Comparison of ENCODE assay signal across 9 mouse cellular contexts in the genomic region with DNA sequence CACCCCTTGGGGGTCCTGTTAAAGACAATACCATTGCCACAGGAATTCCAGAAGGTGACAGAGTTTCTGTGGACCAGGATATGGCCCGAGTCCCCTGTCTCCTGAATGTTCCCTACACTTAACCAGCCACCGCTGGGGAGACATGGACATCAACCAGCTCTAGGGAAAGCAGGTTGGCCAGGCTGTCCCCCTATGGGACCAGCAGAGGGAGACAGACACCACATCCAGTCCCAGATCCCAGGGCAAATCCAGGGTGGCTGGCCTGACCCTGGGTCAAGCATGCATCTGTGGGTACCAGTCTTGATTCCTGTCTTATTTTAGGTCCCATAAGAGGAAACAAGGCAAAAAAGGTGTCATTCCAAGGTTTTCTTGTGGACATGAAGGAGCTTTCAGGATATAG. TPM values are rescaled to one million over a fixed set of nuclear protein-coding genes. Genes with fewer than 3 reads are reported as not detected.
DNase-seq lines count a peak whose midpoint lies in the region; ATAC-seq lines count a peak whose summit lies in the region.
"Had no signal": no experiment of that assay in that cellular context is flagged by ENCODE, and none has a peak within 500 bp of the region (broad histone marks: within the 10 kb centered on the region; RNA-seq: fewer than 3 reads in every experiment).

No protein-coding gene starts in this region.

- no peaks in the 10 kb centered on the region for H3K9me3 ChIP-seq in forebrain, embryonic 14.5 days (replicated peaks; ENCODE audit: control insufficient read depth, low read length)
- H3K9me3 ChIP-seq in hindbrain, embryonic 14.5 days (ENCODE audit: control insufficient read depth, low read length): no peaks in the 10 kb centered on the region
- H3K9me3 ChIP-seq in midbrain, embryonic 14.5 days (ENCODE audit: control insufficient read depth, low read length): no peaks in the 10 kb centered on the region
- H3K9me3 ChIP-seq: embryonic facial prominence, embryonic 15.5 days had no signal

- 3% methylated on average over 2 of the region's 2 CpGs for WGBS in forebrain, embryonic 14.5 days
- 0% methylated on average over 2 of the region's 2 CpGs for WGBS in hindbrain, embryonic 14.5 days
- WGBS in midbrain, embryonic 14.5 days: 0% methylated on average over 2 of the region's 2 CpGs

- DNase-seq in right cerebral cortex, adult 2 months (ENCODE audit: low spot score in 2 of 2): peak; percentile 66 to 72
- DNase-seq in right cerebral cortex, postnatal 14 days: no peak
- DNase-seq in forebrain, embryonic 14.5 days (ENCODE audit: low spot score): peak; percentile 67
- DNase-seq in hindbrain, embryonic 14.5 days (ENCODE audit: low spot score): peak; percentile 57
- DNase-seq in left cerebral cortex, postnatal 4 days: peak; percentile 71
- peak; percentile 76 for DNase-seq in midbrain, embryonic 14.5 days
- peak; percentile 52 to 61 for DNase-seq in thymus, postnatal 36 days

- H3K36me3 ChIP-seq in forebrain, embryonic 14.5 days (ENCODE audit: control insufficient read depth, insufficient read depth, low read length): no peaks in the 10 kb centered on the region
- H3K36me3 ChIP-seq in hindbrain, embryonic 14.5 days (replicated peaks; ENCODE audit: control insufficient read depth, insufficient read depth): no peaks in the 10 kb centered on the region
- H3K36me3 ChIP-seq in midbrain, embryonic 14.5 days (ENCODE audit: control insufficient read depth, insufficient read depth, low read length): no peaks in the 10 kb centered on the region
- H3K36me3 ChIP-seq: embryonic facial prominence, embryonic 15.5 days had no signal

- H3K4me2 ChIP-seq in forebrain, embryonic 14.5 days (ENCODE audit: low read length): no peak overlapping the region
- no peak overlapping the region for H3K4me2 ChIP-seq in hindbrain, embryonic 14.5 days (replicated peaks)
- no peak overlapping the region for H3K4me2 ChIP-seq in midbrain, embryonic 14.5 days (ENCODE audit: low read length)
- H3K4me2 ChIP-seq: embryonic facial prominence, embryonic 15.5 days had no signal

- peak; percentile 36; the same call in 1 of the 2 replicates for ATAC-seq in cerebellum, adult (ENCODE audit: insufficient number of reproducible peaks, low FRiP score, low TSS enrichment)
- peak; percentile 42; the same call in 1 of the 2 replicates for ATAC-seq in forebrain, embryonic 14.5 days
- no peak for ATAC-seq in hindbrain, embryonic 14.5 days (ENCODE audit: low FRiP score)
- no peak for ATAC-seq in midbrain, embryonic 14.5 days (ENCODE audit: low FRiP score, low TSS enrichment)

- H3K4me3 ChIP-seq in forebrain, embryonic 14.5 days (ENCODE audit: low read depth, low read length): no peak overlapping the region
- no peak overlapping the region for H3K4me3 ChIP-seq in hindbrain, embryonic 14.5 days (replicated peaks; ENCODE audit: low read length)
- no peak overlapping the region for H3K4me3 ChIP-seq in midbrain, embryonic 14.5 days (replicated peaks; ENCODE audit: low read depth, low read length)
- H3K4me3 ChIP-seq: embryonic facial prominence, embryonic 15.5 days had no signal

- peaks cover 4% of the 10 kb centered on the region for H3K4me1 ChIP-seq in forebrain, embryonic 14.5 days (ENCODE audit: control insufficient read depth, insufficient read depth, low read length)
- H3K4me1 ChIP-seq in hindbrain, embryonic 14.5 days (replicated peaks; ENCODE audit: control insufficient read depth, insufficient read depth, low read length): peaks cover 9% of the 10 kb centered on the region; the same call in 1 of the 2 replicates
- H3K4me1 ChIP-seq in midbrain, embryonic 14.5 days (ENCODE audit: control insufficient read depth, insufficient read depth, low read length): peaks cover 6% of the 10 kb centered on the region

- no peak overlapping the region for H3K27ac ChIP-seq in forebrain, embryonic 14.5 days (ENCODE audit: low read depth, low read length)
- H3K27ac ChIP-seq in hindbrain, embryonic 14.5 days: no peak overlapping the region
- no peak overlapping the region for H3K27ac ChIP-seq in midbrain, embryonic 14.5 days (replicated peaks; ENCODE audit: low read depth, low read length)
- H3K27ac ChIP-seq: embryonic facial prominence, embryonic 15.5 days had no signal

- H3K9ac ChIP-seq in forebrain, embryonic 14.5 days (ENCODE audit: low read length): no peak overlapping the region
- H3K9ac ChIP-seq in hindbrain, embryonic 14.5 days: no peak overlapping the region
- H3K9ac ChIP-seq in midbrain, embryonic 14.5 days (replicated peaks; ENCODE audit: low read length): no peak overlapping the region
- H3K9ac ChIP-seq: embryonic facial prominence, embryonic 15.5 days had no signal

- H3K27me3 ChIP-seq in forebrain, embryonic 14.5 days (replicated peaks; ENCODE audit: control insufficient read depth, insufficient read depth, low read length): peaks cover 7% of the 10 kb centered on the region; the same call in 1 of the 2 replicates
- H3K27me3 ChIP-seq in hindbrain, embryonic 14.5 days (ENCODE audit: control insufficient read depth, insufficient read depth, low read length): peaks cover 19% of the 10 kb centered on the region
- H3K27me3 ChIP-seq in midbrain, embryonic 14.5 days (ENCODE audit: control insufficient read depth, insufficient read depth, low read length): 0 out of 2 replicates have a peak, but pooled peaks cover 2% of the 10 kb centered on the region
- H3K27me3 ChIP-seq: embryonic facial prominence, embryonic 15.5 days had no signal

- intact Hi-C loops in left cerebral cortex, postnatal 4 days (cut with DNase I): no loop called here

RNA-seq across cellular contexts. Expression of a gene that starts 5.5 kb away (rescaled TPM):
- 25.5 and 25.7 TPM in 2 replicates for polyA plus RNA-seq in forebrain, embryonic 14.5 days (2014; fragmentation: Nextera tagmentation; extraction: Ambion mirVana)
- polyA plus RNA-seq in hindbrain, embryonic 14.5 days (2014; fragmentation: Nextera tagmentation; extraction: Ambion mirVana): 19.4 and 22.5 TPM in 2 replicates
- total RNA-seq in left cerebral cortex, postnatal 4 days (2021): 10 to 100 TPM in 1 of 2 experiments, 1 to 10 TPM in 1; 9.8 to 10.6 TPM
- polyA plus RNA-seq in midbrain, embryonic 14.5 days (2014; fragmentation: Nextera tagmentation; extraction: Ambion mirVana): 20.3 and 22.7 TPM in 2 replicates

RNA-seq across cellular contexts. Expression of a gene that starts 7.1 kb away (rescaled TPM):
- polyA plus RNA-seq in forebrain, embryonic 14.5 days (2014; fragmentation: Nextera tagmentation; extraction: Ambion mirVana): 0.61 and 0.85 TPM in 2 replicates
- polyA plus RNA-seq in hindbrain, embryonic 14.5 days (2014; fragmentation: Nextera tagmentation; extraction: Ambion mirVana): 0.51 and 0.53 TPM in 2 replicates
- 1 to 10 TPM; 1.2 to 1.3 TPM for total RNA-seq in left cerebral cortex, postnatal 4 days (2021)
- polyA plus RNA-seq in midbrain, embryonic 14.5 days (2014; fragmentation: Nextera tagmentation; extraction: Ambion mirVana): 0.08 and 0.46 TPM in 2 replicates

RNA-seq across cellular contexts. Expression of a gene that starts 7.2 kb away (rescaled TPM):
- polyA plus RNA-seq in forebrain, embryonic 14.5 days (2014; fragmentation: Nextera tagmentation; extraction: Ambion mirVana): not detected in 2 replicates
- polyA plus RNA-seq in hindbrain, embryonic 14.5 days (2014; fragmentation: Nextera tagmentation; extraction: Ambion mirVana): not detected in 2 replicates
- not detected for total RNA-seq in left cerebral cortex, postnatal 4 days (2021)
- polyA plus RNA-seq in midbrain, embryonic 14.5 days (2014; fragmentation: Nextera tagmentation; extraction: Ambion mirVana): not detected in 2 replicates
- polyA plus RNA-seq: embryonic facial prominence, embryonic 15.5 days had no signal

RNA-seq across cellular contexts. Expression of a gene that starts 15.1 kb away (rescaled TPM):
- polyA plus RNA-seq in forebrain, embryonic 14.5 days (2014; fragmentation: Nextera tagmentation; extraction: Ambion mirVana): 608 and 689 TPM in 2 replicates
- 581 and 604 TPM in 2 replicates for polyA plus RNA-seq in hindbrain, embryonic 14.5 days (2014; fragmentation: Nextera tagmentation; extraction: Ambion mirVana)
- total RNA-seq in left cerebral cortex, postnatal 4 days (2021): 100 to 1,000 TPM; 318 to 333 TPM
- 591 and 597 TPM in 2 replicates for polyA plus RNA-seq in midbrain, embryonic 14.5 days (2014; fragmentation: Nextera tagmentation; extraction: Ambion mirVana)

RNA-seq across cellular contexts. Expression of a gene that starts 15.9 kb away (rescaled TPM):
- 0.52 and 0.80 TPM in 2 replicates for polyA plus RNA-seq in forebrain, embryonic 14.5 days (2014; fragmentation: Nextera tagmentation; extraction: Ambion mirVana)
- 0.43 and 0.68 TPM in 2 replicates for polyA plus RNA-seq in hindbrain, embryonic 14.5 days (2014; fragmentation: Nextera tagmentation; extraction: Ambion mirVana)
- 1 to 10 TPM; 2.1 to 2.4 TPM for total RNA-seq in left cerebral cortex, postnatal 4 days (2021)
- polyA plus RNA-seq in midbrain, embryonic 14.5 days (2014; fragmentation: Nextera tagmentation; extraction: Ambion mirVana): 0.54 and 0.94 TPM in 2 replicates

Comparison
In these comparisons a context has a peak if more than half of its experiments do, and no peak if none do; other contexts are left out.
1. ATAC-seq: peak in cerebellum, adult (single experiment) and forebrain, embryonic 14.5 days (single experiment); none in hindbrain, embryonic 14.5 days (single experiment) and midbrain, embryonic 14.5 days (single experiment).